Mouse (Mus musculus): Measurements from ENCODE around the gene Prg3. TPM values are rescaled to one million over a fixed set of nuclear protein-coding genes. Genes with fewer than 3 reads are reported as not detected.

Prg3 gene
- polyA plus RNA-seq, 1 experiment from 2014 or later, result not detected

DNA sequence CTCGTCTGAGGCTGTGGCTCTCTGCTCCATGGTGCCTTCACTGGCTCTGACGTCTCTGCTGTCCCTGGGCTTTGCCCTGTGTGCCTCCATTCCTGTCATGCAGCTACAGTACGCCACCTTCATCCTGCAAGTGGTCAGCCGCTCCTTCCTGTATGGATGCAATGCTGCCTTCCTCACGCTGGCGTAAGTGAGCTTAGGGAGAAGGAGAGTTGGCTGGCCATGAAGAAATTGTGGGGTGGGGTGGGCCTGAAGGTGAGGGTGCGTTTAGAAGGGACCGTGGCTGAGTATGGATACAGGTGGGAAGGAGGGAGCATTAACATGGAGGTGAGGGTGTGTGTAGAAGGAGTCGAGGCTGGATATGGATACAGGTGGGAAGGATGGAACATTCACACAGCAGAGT is 32.6 kb upstream of the Prg3 start:
- 88% methylated on average over 9 of the region's 9 CpGs for WGBS
- Histone ChIP-seq H3K4me1 (no peaks in the 10 kb centered on the region), H3K36me3 (no peaks in the 10 kb centered on the region), H3K27ac (replicated peaks) (no peak overlapping the region), H3K27me3 (no peaks in the 10 kb centered on the region), H3K4me2 (replicated peaks) (no peak overlapping the region), H3K9me3 (no peaks in the 10 kb centered on the region), H3K9ac (replicated peaks) (no peak overlapping the region), H3K4me3 (no peak overlapping the region)
- ATAC-seq (ENCODE audit: low FRiP score, low read depth), result no peak

DNA sequence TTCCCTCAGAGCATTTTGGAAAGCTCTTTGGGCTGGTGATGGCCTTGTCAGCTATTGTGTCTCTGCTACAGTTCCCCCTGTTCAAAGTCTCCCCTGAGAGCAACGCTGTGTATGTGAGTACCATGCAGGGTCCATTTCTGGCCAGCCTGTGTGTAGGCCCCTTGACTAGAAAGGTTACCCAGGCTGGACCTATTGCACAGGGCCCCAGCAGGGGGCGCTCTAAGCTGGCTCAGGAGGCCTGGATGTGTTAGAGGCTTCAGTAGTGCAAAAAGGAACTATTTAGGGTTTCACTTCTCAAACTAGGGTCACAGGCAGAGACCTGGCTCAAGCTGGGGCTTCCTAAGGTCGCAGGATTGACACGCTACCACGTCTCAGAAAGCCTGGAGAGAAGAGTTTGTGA is 31.7 kb upstream of the Prg3 start:
- 57% methylated on average over 5 of the region's 5 CpGs for WGBS
- no peaks in the 10 kb centered on the region for H3K27me3 ChIP-seq
- no peak overlapping the region for H3K4me2 ChIP-seq (replicated peaks)
- H3K27ac ChIP-seq (replicated peaks), result no peak overlapping the region
- H3K4me3 ChIP-seq, result no peak overlapping the region
- no peak overlapping the region for H3K9ac ChIP-seq (replicated peaks)
- peak; percentile 64; the same call in 1 of the 2 replicates for ATAC-seq (ENCODE audit: low FRiP score, low read depth)
- no peaks in the 10 kb centered on the region for H3K9me3 ChIP-seq
- no peaks in the 10 kb centered on the region for H3K36me3 ChIP-seq
- H3K4me1 ChIP-seq, result no peaks in the 10 kb centered on the region

DNA sequence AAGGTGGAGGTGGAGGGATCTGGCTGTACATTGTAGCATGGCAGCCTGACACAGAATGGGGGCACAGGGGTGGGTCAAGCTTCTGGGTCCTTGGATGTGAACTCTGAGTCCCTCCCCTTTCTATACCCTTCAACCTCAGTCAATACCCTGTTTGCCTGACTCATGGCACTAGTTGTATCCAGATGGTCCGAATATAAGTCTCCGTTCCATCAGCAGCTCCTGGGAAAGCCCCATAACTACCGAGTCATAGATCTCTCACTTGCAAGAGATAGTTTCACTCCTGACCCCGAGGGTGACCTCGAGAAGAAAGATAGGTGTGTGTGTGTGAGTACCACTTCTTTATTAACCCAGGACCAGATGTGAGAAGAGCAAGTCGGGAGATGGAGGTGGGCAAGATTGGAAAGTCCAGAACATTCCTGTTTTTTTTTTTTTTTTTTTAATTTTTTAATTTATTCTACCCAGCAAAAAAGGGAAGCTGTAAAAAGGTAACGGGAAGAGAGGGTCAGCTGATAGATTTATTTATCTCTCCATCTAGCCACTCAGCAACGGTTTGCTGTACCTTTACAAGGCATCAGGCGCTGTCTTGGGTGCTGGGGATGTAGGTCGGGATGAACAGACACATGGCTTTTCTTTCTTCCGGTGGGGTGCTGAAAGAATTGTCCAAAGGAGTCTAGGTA is 29.3 kb upstream of the Prg3 start:
- no peak overlapping the region for H3K4me2 ChIP-seq (replicated peaks)
- no peak overlapping the region for H3K27ac ChIP-seq (replicated peaks)
- no peaks in the 10 kb centered on the region for H3K27me3 ChIP-seq
- no peak overlapping the region for H3K9ac ChIP-seq (replicated peaks)
- H3K36me3 ChIP-seq, result no peaks in the 10 kb centered on the region
- ATAC-seq (ENCODE audit: low FRiP score, low read depth), result no peak
- no peaks in the 10 kb centered on the region for H3K9me3 ChIP-seq
- H3K4me1 ChIP-seq, result peaks cover 7% of the 10 kb centered on the region
- H3K4me3 ChIP-seq, result no peak overlapping the region
- 91% methylated on average over 11 of the region's 11 CpGs for WGBS

DNA sequence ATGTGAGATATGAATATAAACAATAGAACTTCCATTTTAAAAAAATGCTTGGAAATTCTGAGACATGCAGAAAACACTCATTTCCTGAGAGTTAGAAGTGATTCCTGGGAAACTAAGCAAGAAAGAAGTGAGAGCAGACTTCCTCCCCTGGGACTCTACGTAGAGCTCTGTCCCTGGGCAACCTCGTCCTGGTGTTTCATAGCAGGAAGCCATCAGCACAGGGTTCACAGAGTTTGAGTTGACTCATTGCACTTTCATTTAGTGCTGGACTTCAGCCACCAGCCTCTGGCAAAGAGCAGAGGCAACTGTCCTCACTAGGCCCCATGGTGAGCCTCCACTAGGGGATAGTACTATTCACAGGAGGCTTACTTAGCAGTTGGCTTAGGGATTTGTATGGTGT is 26.7 kb upstream of the Prg3 start:
- WGBS, result 86% methylated on average over 2 of the region's 2 CpGs
- Histone ChIP-seq H3K4me3 (no peak overlapping the region), H3K36me3 (no peaks in the 10 kb centered on the region), H3K4me2 (replicated peaks) (no peak overlapping the region), H3K4me1 (peaks cover 7% of the 10 kb centered on the region), H3K9me3 (no peaks in the 10 kb centered on the region), H3K27ac (replicated peaks) (no peak overlapping the region), H3K27me3 (no peaks in the 10 kb centered on the region), H3K9ac (replicated peaks) (no peak overlapping the region)
- ATAC-seq (ENCODE audit: low FRiP score, low read depth), result no peak

DNA sequence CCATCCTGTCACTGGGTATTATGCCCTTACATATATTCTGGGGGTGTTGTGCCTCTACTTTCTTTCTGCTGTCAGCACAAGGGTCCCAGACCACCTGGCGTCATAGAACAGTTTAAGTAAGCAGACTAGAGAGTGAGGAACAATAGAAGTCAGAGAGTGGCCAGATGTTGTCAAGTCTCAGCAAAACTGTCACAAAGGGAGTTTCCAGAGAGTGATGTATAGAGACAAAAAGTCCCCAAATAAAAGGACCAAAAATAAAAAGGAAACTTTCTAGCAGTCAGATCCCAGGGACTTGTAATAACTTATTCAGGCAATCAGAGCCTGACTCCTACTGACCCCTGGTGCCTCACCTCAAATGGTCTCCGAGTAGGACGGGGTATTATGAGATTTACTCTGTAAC is 26.1 kb upstream of the Prg3 start:
- H3K9me3 ChIP-seq, result no peaks in the 10 kb centered on the region
- no peak overlapping the region for H3K4me2 ChIP-seq (replicated peaks)
- H3K4me1 ChIP-seq, result peaks cover 7% of the 10 kb centered on the region
- no peak overlapping the region for H3K27ac ChIP-seq (replicated peaks)
- no peak overlapping the region for H3K9ac ChIP-seq (replicated peaks)
- 48% methylated on average over 3 of the region's 3 CpGs for WGBS
- H3K36me3 ChIP-seq, result no peaks in the 10 kb centered on the region
- H3K27me3 ChIP-seq, result no peaks in the 10 kb centered on the region
- no peak overlapping the region for H3K4me3 ChIP-seq
- ATAC-seq (ENCODE audit: low FRiP score, low read depth), result no peak

DNA sequence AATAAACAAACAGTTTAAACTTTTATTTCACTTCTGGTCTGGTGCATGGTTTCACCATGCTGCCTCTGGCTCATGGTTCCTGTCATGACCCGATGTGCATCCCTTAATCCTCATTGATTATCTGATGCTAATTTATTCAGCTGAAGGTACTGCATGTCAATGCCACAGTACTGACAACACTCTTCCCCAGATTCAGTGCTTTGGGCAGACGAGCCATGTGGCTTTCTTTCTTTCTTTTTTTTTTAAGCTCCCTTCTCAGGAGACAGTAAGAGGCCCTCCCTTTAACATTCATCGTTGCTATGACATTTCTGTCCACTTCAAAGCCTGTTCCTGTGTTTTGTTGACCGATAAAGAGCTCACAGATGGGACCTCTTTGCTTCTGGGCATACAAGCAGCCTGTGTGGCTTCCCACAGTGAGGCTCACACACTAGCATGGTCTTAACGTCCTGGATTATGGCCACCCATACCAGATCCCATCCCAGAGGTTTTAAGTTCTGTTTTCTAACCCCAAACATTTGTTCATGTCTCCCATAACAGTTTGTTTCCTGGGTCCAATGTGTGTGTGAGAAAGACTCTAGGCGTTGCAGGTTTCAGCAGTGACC is 25.0 kb upstream of the Prg3 start:
- Histone ChIP-seq H3K27ac (replicated peaks) (peak overlapping the region; percentile 49), H3K9ac (replicated peaks) (no peak overlapping the region), H3K9me3 (no peaks in the 10 kb centered on the region), H3K4me2 (replicated peaks) (0 out of 2 replicates have a peak overlapping the region, but pooled peaks have one; percentile 7), H3K27me3 (no peaks in the 10 kb centered on the region), H3K4me3 (no peak overlapping the region), H3K4me1 (peaks cover 7% of the 10 kb centered on the region), H3K36me3 (no peaks in the 10 kb centered on the region)
- peak; percentile 64 for ATAC-seq (ENCODE audit: low FRiP score, low read depth)
- WGBS, result 21% methylated on average over 6 of the region's 6 CpGs

DNA sequence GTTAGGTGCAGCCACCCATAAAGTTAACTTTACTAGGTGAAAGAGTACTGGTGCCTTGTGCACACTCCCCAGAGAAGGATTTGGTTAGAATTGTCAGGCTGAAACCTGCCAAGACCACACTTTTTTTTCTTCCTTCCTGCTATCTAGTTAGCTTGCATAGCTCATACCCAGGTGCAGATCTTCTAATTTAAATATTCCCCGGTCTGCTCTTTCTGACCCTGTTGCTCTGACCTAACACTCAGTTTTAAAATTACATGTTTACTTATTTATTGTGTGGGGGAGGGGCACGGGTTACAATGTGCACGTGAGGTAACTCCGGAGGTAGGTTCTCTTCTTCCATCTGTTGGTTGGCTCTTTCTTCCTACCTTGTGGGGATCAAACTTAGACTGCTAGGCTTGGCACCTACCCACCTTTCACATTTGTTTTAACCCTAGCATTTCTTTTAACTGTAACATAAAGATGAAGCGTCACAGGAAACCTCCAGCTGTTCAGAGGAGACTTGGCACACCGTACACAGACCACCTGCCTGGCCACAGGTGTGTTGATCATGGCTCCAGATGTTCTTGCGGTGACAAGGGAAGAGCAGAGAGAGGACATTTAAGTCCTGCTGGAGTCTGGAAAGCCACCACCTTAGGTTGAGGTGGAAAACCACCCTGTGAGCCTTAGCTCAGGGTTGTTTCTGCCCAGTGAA is 23.8 kb upstream of the Prg3 start:
- no peak for ATAC-seq (ENCODE audit: low FRiP score, low read depth)
- Histone ChIP-seq H3K27ac (replicated peaks) (peak overlapping the region; percentile 49; the same call in 1 of the 2 replicates), H3K4me3 (no peak overlapping the region), H3K4me2 (replicated peaks) (no peak overlapping the region), H3K9ac (replicated peaks) (no peak overlapping the region), H3K36me3 (no peaks in the 10 kb centered on the region), H3K9me3 (no peaks in the 10 kb centered on the region), H3K4me1 (peaks cover 7% of the 10 kb centered on the region), H3K27me3 (no peaks in the 10 kb centered on the region)
- WGBS, result 96% methylated on average over 7 of the region's 7 CpGs

DNA sequence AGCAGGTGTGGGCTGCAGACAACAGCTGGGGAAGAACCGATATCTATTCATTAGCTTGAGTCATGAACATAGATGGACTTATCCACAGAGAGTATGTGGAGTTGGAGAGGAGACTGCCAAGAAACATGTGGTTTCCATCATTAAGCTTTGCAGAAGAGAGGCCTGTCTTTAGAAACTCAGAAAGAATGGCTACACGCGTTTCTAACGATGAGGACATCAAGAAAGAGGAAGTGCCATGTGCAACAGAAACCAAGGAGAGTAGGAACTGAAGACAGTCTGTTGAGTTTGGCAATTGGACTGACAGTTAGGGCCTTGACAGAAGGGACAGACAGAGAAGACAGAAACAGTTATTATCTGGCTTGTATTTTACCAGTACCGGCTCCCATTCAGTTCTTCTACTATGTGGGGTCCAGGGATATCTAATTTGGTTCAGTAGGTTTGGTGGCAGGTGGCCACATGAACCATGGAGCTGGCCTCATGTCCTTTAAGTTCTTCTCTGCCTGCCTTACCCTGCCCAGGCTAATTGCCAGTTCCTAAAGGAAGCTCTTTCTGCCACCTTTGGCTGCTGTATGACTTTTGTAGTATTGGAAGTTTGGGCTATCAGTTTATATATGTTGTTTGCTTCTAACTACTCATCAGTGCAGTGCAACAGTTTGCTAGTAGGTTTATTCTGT is 20.6 kb upstream of the Prg3 start:
- WGBS, result 97% methylated on average over 5 of the region's 5 CpGs
- Histone ChIP-seq H3K36me3 (no peaks in the 10 kb centered on the region), H3K4me3 (no peak overlapping the region), H3K4me2 (replicated peaks) (no peak overlapping the region), H3K9me3 (no peaks in the 10 kb centered on the region), H3K27me3 (no peaks in the 10 kb centered on the region), H3K27ac (replicated peaks) (no peak overlapping the region), H3K4me1 (peaks cover 7% of the 10 kb centered on the region), H3K9ac (replicated peaks) (no peak overlapping the region)
- no peak for ATAC-seq (ENCODE audit: low FRiP score, low read depth)

DNA sequence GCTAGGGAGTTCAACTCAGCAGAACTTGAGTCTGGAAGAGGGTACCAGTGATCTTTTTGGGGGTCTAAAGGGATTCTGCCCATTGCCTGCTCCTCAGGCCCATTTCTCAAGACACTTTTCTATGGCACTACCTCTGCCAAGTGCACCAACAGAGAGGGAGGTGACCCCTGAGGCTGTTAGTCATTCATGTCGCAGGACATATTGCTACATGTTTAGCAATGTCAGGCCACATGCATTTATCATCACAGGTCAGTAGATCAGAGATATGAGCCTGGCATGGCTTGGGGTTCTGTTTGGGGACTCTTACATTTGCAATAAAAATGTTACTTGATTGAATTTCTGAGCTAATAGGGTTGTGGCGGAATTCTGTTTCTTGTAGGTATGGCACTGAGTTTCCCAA is 12.4 kb upstream of the Prg3 start:
- H3K27me3 ChIP-seq, result no peaks in the 10 kb centered on the region
- H3K9ac ChIP-seq (replicated peaks), result no peak overlapping the region
- no peak overlapping the region for H3K4me3 ChIP-seq
- no peaks in the 10 kb centered on the region for H3K36me3 ChIP-seq
- no peak for ATAC-seq (ENCODE audit: low FRiP score, low read depth)
- H3K9me3 ChIP-seq, result no peaks in the 10 kb centered on the region
- H3K4me1 ChIP-seq, result no peaks in the 10 kb centered on the region
- no peak overlapping the region for H3K4me2 ChIP-seq (replicated peaks)
- 91% methylated on average over 2 of the region's 2 CpGs for WGBS
- H3K27ac ChIP-seq (replicated peaks), result no peak overlapping the region

DNA sequence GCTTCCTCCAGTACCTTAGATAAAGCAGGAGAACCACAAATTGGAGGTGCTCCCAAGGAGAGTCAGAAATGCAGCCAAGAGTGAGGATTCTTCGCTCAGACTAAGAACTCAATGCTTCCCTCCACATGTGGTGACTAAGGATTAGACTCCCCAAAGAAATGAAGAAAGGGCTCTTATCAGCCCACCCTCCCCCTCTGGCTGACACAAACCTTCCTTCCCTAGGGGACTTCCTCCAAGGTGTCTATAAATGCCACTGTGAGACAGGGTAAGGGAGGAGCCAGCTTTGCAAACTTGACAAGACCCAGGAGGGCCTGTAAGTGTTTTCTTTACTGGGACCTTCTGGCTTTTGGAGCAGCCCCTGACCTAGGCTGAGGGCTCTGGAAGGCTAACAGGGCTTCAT is 7.8 kb upstream of the Prg3 start, which contains the start of gene Prg2:
Gene Prg2 (plus strand): TSS at position 274 of the 400 bp plus-strand sequence.
- no peak within 1 kb of the TSS for H3K27ac ChIP-seq (replicated peaks)
- no peak for ATAC-seq (ENCODE audit: low FRiP score, low read depth)
- H3K9me3 ChIP-seq, result no peaks in the 10 kb centered on the region

DNA sequence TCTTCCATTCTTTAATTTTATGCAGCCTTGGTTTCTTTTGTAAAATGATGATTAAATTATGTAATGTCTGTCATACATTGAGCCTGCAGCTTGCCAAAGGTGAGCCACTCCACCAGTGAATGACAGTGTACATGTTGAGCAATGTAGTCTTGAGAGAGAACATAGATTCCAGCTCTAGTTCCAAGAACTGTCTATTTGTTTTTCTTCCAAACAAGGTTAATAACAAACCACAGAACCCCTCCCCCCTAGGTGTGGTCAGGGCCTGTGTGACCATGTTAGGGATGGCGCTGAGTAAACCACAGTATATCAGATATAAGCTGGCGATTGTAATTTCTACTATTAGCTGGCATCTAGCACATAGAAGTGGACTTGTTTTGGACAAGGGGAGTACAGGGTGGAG is 8.4 kb downstream of the Prg3 start:
- H3K9ac ChIP-seq (replicated peaks), result no peak overlapping the region
- no peak overlapping the region for H3K27ac ChIP-seq (replicated peaks)
- H3K4me1 ChIP-seq, result no peaks in the 10 kb centered on the region
- no peaks in the 10 kb centered on the region for H3K27me3 ChIP-seq
- H3K4me2 ChIP-seq (replicated peaks), result no peak overlapping the region
- no peaks in the 10 kb centered on the region for H3K36me3 ChIP-seq
- no peaks in the 10 kb centered on the region for H3K9me3 ChIP-seq
- no peak overlapping the region for H3K4me3 ChIP-seq
- 92% methylated on average over 2 of the region's 2 CpGs for WGBS
- ATAC-seq (ENCODE audit: low FRiP score, low read depth), result no peak

More for the DNA sequence above, 7.8 kb upstream of the Prg3 start, which contains the start of gene Prg2:
- Histone ChIP-seq H3K36me3 (no peaks in the 10 kb centered on the region), H3K9ac (replicated peaks) (no peak within 1 kb of the TSS), H3K4me2 (replicated peaks) (no peak within 1 kb of the TSS), H3K4me1 (no peaks in the 10 kb centered on the region), H3K27me3 (no peaks in the 10 kb centered on the region), H3K4me3 (no peak within 1 kb of the TSS)
- WGBS, result 20% methylated on average over 1 of the region's 1 CpGs

All from midbrain, embryonic 12.5 days (tissue).